Mouse (Mus musculus): ENCODE results near the gene Id2.

DNA sequence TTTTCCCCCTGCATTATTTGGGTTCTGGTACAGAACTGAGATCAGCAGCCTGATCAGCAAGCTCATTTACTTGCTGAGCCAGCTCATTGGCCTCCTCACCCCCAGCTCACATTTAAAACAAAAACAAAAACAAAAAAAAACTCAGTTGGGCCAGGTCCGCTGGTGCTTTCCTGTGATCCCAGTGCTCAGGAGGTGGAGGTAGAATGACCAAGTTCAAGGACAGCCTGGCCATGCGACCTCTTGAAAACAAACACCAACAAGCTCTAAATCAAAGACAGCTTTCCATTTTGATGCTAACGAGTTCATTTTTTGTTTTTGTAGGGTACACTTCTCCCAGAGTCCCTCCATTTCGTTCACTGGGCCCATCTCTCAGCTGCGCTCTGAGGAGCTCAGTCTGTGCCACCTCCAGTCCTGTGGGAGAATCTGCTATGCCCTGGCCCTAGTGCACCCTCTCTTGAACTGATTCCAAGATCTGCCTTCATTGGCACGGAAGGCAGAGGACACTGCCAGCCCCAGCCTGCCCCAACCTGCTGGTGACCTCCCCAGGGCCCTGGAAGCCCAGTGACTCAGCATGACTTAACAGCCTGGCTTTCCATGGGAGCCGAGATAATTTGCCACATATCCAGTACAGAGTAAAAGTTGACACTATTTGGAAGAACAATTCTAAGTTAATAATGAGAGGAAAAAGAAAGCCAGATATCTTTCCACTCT, 13.2 kb upstream of the Id2 start:
- TF ChIP-seq CTCF (IDR thresholded peaks at IDR 0.05; ENCODE audit: extremely low read depth, insufficient read length, insufficient replicate concordance, low read depth, low read length) (no peak), POLR2A (IDR thresholded peaks at IDR 0.05; ENCODE audit: low read depth, low read length) (no peak)

Data from small intestine, adult 2 months (tissue).